Mouse (Mus musculus) lung, postnatal 36 days (tissue): ENCODE results near the gene Vmn2r87.
"Not testable (repeated sequence)": the region's sequence is repeated elsewhere in the genome, so short reads cannot be mapped to it uniquely, and the experiment has no call there.

ENCODE experiments used
- DNase-seq: peaks from one replicate; pipeline ENCODE4 v3.0.0; 2022; ENCODE audit warnings: mixed read lengths

Vmn2r87 gene

DNA sequence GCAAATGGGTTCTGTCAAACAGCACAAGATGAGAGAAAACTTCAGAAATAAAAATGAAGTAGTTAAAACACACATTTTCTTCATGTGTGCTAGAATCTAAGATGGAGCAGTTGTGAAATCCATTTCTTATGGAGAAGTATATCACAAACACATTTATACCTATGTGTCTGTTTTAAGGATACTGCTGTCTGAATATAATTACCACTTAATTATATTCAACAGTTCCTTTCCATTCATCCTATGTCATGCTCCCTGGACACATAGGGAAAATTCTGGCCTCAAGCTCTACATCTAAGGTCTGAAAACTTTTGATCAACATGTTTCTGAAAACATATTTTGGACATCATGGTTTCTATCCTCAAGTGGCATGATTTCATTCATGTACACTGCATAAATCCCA is at the start of gene Vmn2r87:
Gene Vmn2r87 (minus strand): TSS at position 101 of the 400 bp plus-strand sequence.
- DNase-seq: no peak

DNA sequence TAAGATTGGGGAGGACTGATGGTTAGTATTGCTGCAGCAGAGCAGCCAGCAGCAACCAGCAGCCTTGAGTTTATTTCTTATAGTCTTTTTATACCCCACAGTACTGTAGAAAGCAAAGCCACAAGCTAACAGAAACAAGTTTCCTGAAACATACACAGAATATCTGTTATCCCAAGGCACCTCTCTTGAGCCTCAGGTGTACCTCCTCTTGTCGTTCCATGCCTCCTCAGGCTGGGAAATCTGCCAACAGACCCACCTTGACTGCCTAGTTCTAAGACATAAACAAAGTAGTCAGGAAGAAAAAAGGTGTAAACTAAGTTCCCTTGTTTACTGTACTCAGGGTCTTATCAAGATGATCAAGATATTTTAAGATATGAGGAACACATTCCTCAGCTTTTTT is 47.1 kb upstream of the Vmn2r87 start:
- DNase-seq: peak; percentile 78

DNA sequence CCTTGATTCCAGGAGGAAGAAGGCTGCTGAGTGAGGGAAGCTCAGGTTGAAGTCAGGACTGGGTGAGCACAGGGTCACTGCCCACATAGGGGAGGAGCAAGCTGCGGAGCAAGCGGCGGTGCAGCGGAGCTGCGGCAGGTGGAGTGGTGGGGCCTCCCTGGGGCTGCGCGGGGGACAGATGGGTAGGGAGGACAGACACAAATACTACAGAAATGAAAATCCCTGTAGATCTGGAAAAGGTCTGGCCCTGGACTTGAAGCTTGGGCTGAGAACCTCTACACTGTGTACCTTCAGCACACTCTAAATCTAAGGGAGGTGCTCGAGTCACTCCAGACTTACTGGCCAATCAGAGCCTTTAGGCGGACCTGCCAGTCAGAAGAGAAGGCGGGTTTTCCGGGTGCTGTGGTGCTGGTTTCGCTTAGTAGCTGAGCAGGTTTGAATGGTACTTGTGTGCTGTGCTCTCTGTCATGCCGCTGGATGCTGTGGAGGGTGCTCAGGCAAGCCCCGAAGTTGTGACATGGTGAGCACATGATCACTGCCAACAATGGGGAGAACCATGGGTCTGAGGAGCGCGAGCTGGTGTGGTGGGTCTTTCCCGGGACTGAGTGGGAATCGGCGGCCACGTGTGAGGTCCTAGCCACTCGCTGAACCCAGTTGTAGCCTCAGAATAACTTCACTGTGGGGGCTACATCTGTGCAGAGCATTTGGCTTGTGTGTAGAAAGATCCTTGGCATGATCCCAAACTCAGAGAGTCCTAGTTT is 44.9 kb upstream of the Vmn2r87 start:
- peak; percentile 90 for DNase-seq

DNA sequence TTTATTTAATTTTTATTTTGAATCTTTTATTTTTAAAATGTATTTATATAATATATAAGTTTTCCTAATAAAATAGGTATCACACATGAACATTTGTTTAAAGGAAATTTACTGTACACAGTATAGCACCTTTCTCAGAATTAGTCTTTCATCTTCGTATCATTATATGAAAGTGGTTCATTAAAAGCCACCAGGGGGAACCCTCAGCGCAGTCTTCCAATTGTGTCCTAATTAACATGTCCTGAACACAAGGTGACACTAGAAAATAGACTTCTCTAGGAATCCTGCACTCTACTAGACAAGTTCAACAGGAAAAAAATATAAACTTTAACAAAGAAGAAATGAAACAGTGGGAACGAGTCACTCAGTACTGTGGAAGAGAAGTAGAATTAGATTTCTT is 38.9 kb upstream of the Vmn2r87 start:
- DNase-seq: peak; percentile 66

DNA sequence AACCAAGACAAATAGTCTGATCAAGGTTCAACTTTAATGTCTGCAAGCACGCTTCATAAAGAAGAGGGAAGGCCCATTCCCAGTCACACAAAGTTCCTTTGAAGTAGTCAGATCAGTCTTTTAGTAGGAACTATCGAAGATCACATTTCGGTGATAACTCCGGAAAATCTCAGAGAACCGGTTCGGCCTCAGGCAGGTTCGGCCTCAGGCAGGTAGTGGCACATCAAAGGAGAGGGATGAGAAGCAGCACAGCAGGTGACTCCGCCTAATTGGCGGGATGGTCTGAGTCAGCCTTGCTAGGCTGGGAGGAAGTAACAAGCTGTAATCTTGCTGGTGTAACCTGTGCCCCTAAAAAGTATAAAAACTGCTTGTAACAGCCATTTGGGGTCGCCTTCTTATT is 30.7 kb upstream of the Vmn2r87 start:
- no peak for DNase-seq

DNA sequence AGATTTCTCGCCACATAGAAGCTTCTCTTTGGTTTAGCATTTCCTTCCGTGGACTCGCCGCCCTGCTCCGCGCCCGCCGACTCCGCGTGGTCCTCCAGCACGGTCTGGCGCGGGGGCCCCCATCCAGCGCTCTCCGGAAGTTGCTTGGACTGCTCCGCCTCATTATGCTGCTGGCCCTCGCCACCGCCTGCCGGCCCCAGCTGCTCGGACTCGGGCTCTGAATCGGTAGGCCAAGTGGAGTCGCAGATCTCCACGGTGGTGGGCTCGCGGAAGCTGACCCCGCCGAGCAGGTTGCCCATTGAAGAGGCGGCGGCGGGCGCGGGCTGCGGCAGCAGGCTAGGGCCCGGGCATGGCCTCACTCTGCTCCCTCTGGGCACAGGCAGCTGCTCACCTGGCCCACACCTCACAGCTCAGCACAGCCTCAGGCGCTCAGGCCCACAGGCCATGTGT is 26.9 kb downstream of the Vmn2r87 start:
- DNase-seq: no peak

DNA sequence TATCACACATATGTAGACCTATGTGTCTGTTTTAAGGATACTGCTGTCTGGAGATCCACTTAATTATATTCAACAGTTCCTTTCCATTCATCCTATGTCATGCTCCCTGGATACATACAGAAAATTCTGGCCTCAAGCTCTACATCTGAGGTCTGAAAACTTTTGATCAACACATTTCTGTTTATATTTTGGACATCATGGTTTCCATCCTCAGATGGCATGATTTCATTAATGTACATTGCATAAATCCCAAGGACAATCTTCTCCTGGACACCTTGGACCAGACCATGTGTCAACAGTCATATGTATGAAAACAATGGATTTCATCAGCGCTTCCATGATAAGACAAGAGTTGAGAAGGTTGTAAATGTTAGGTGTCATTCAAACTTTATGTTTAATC is 41.2 kb downstream of the Vmn2r87 start, which contains the start of gene Vmn2r86:
Gene Vmn2r86 (minus strand): TSS at position 101 of the 400 bp plus-strand sequence.
- not testable (repeated sequence) for DNase-seq

DNA sequence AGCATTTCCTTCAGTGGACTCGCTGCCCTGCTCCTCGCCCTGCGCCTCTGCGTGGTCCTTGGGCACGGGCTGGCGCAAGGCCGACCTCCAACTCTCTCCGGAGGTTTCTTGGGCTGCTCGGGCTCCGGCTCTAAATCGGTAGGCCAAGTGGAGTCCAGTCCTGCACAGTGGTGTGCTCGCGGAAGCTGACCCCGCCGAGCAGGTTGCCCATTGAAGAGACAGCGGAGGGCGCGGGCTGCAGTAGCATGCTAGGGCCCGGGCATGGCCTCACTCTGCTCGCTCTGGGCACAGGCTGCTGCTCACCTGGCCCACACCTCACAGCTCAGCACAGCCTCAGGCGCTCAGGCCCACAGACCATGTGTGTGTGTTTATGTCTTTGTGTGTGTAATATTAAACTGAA is 52.4 kb downstream of the Vmn2r87 start:
- DNase-seq: no peak

DNA sequence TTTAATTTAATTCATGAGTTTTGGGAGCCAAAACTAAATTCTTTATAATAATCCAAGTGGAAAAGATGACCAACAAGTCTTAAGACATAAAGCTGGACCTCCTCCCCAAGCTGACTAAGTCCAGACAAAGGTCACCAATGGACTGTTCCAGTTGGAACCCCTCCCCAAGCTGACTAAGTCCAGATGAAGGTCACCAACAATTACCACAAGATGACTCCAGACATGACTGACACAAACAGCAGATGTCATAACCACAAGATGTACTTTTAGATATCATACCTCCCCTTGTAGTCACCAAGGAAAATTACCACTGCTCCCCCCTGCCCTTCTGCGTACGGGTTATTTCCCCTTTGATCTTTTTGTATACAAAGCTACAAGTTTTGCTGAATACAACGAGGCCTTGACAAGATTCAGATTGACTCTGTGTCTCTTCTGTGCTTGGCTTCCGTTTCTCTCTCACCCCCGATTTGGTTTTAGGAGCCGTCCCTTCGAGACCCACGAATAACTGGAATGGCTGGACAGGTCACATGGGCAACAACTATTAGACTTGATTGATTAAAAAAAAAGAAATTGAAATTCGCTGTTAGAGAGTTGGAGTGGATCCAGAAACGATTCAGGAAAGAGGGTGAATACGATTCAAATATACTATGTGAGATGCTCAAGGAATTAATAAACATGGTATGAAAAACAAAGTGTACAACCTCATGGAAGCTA is 62.9 kb downstream of the Vmn2r87 start:
- DNase-seq: not testable (repeated sequence)

DNA sequence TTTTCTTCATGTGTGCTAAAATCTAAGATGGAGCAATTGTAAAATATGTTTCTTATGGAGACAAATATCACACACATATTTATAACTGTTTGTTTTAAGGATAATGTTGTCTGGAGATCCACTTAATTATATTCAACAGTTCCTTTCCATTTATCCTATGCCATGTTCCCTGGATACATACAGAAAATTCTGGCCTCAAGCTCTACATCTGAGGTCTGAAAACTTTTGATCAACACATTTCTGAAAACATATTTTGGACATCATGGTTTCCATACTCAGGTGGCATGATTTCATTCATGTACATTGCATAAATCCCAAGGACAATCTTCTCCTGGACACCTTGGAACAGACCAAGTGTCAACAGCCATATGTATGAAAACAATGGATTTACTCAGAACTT is 67.6 kb downstream of the Vmn2r87 start, which contains the start of gene Vmn2r85:
Gene Vmn2r85 (minus strand): TSS at position 101 of the 400 bp plus-strand sequence.
- DNase-seq: not testable (repeated sequence)

DNA sequence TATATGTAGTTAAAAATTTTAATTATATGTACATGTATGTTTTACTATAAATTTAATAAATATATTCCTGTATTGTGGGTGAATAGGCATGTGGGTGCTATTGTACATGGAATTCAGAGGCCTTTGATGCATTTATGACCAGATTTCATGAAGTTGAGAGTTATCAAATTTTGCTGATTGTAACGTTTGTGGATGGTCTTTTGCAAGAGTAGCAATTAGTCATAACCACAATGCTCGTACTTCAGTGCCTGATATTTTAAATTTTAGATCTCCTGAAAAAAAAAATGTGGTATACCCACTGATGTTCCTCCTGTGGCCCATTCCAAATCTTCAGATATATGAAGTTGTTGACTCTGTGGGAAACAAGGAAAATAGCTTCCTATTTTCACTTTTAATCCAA is 74.8 kb downstream of the Vmn2r87 start:
- DNase-seq: not testable (repeated sequence)
